Mouse (Mus musculus) neural tube, embryonic 13.5 days (tissue): ENCODE results near the gene Jmy. TPM values are rescaled to one million over a fixed set of nuclear protein-coding genes. Genes with fewer than 3 reads are reported as not detected.
A peak's percentile ranks its signal among the peaks of the same experiment; 100 is the strongest.

Experiments
- ATAC-seq: fragments of 200-750 bp; cut with Nextera tagmentation; 2 replicates; pipeline ENCODE4 v1.8.0; 2017; ENCODE audit warnings: low read depth, mild to moderate bottlenecking, moderate TSS enrichment, moderate library complexity
- H3K27ac ChIP-seq: fragments of 300-500 bp; sonication (generic); replicated peaks from 2 replicates; pipeline ENCODE4 v1.5.1; 2015; ENCODE audit warnings: moderate library complexity, mild to moderate bottlenecking, inconsistent platforms
- H3K27me3 ChIP-seq: fragments of 300-500 bp; sonication (generic); 2 replicates; pipeline ENCODE4 v1.6.1; 2015; ENCODE audit warnings: mild to moderate bottlenecking, inconsistent platforms
- H3K36me3 ChIP-seq: fragments of 300-500 bp; sonication (generic); 2 replicates; pipeline ENCODE4 v1.6.1; 2015; ENCODE audit warnings: mild to moderate bottlenecking, inconsistent platforms
- H3K4me1 ChIP-seq: fragments of 300-500 bp; sonication (generic); replicated peaks from 2 replicates; pipeline ENCODE4 v1.6.1; 2015; ENCODE audit warnings: inconsistent platforms
- H3K4me2 ChIP-seq: fragments of 300-500 bp; sonication (generic); 2 replicates; pipeline ENCODE4 v1.6.1; 2015; ENCODE audit warnings: inconsistent platforms, mild to moderate bottlenecking, moderate library complexity
- H3K4me3 ChIP-seq: fragments of 300-500 bp; sonication (generic); 2 replicates; pipeline ENCODE4 v1.5.1; 2015; ENCODE audit warnings: mild to moderate bottlenecking, inconsistent platforms
- H3K9ac ChIP-seq: fragments of 300-500 bp; sonication (generic); 2 replicates; pipeline ENCODE4 v1.6.1; 2015; ENCODE audit warnings: moderate library complexity, mild to moderate bottlenecking, inconsistent platforms
- H3K9me3 ChIP-seq: fragments of 300-500 bp; sonication (generic); 2 replicates; pipeline ENCODE4 v1.6.1; 2016; ENCODE audit warnings: inconsistent platforms
- WGBS: fragments of 180-500 bp; shearing (Covaris S2); methylation state at CpG from one replicate; pipeline ENCODE4 v1.1.7; 2015; 5-methylcytosine and 5-hydroxymethylcytosine counted together
- polyA plus RNA-seq: library from polyadenylated mRNA; unstranded; fragments of >200 nt; fragmentation: Nextera tagmentation; extraction: Ambion mirVana; gene quantifications from 2 replicates; pipeline ENCODE4 v1.2.1, GENCODE M21; 2015

Gene Jmy
- polyA plus RNA-seq, 1 experiment from 2014 or later: 6.1 TPM

- H3K27ac ChIP-seq: no peak overlapping the region
- no peak overlapping the region for H3K4me2 ChIP-seq
- H3K27me3 ChIP-seq: no peaks in the 10 kb centered on the region
- H3K4me1 ChIP-seq: no peaks in the 10 kb centered on the region
- peaks cover 59% of the 10 kb centered on the region for H3K36me3 ChIP-seq
- no peaks in the 10 kb centered on the region for H3K9me3 ChIP-seq
- no peak overlapping the region for H3K9ac ChIP-seq
- peak; percentile 86 for ATAC-seq
- 92% methylated on average over 3 of the region's 3 CpGs for WGBS
- no peak overlapping the region for H3K4me3 ChIP-seq
Measured at GRCm38 (mm10) chr13:93440167-93440566, 59.4 kb downstream of the Jmy start.

- H3K27me3 ChIP-seq: no peaks in the 10 kb centered on the region
- WGBS: 98% methylated on average over 1 of the region's 1 CpGs
- no peak overlapping the region for H3K4me3 ChIP-seq
- H3K4me2 ChIP-seq: no peak overlapping the region
- no peak overlapping the region for H3K27ac ChIP-seq
- H3K9me3 ChIP-seq: no peaks in the 10 kb centered on the region
- H3K9ac ChIP-seq: no peak overlapping the region
- no peak for ATAC-seq
- peaks cover 20% of the 10 kb centered on the region for H3K36me3 ChIP-seq
- no peaks in the 10 kb centered on the region for H3K4me1 ChIP-seq
Measured at GRCm38 (mm10) chr13:93429205-93429604, 70.4 kb downstream of the Jmy start.

DNA sequence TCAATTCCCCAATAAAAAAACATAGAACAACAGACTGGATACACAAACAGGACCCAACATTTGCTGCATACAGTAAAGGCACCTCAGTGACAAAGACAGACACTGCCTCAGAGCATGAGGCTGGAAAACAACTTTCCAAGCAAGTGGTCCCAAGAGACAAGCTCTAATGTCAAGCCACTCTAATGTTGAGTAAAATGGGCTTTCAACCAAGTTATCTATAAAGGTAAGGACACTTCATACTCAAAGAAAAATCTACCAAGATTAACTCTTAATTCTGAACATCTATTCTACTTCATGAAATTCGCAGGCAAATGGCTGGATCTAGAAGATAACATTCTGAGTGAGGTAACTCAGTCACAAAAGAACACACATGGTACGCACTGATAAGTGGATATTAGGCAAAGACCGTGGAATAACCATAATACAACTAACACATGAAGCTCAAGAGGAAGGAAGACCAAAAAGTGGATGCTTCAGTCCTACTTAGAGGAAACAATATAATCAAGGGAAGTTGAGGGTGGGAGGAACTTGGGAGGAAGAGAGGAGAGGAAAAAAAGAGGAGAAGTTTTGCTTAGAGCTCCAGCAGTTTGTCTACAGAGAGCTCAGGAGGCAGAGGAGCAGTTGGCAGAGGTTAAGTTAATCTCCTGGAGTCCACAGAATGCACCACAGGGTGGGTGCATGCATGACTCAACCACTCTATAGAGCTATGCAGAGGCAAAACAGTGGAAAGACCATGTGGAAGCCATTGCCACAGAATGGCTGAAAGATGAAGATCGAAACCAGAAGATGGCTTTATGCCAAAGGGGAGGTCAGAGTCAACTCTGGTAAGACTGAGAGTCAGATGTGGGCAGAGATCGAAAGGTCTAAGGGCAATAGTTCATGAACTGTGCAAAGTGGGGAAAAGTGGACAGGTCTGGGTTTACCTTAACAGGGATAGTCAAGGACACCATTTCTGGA is 71.4 kb downstream of the Jmy start:
- Histone ChIP-seq H3K27ac (no peak overlapping the region), H3K4me1 (no peaks in the 10 kb centered on the region), H3K36me3 (peaks cover 17% of the 10 kb centered on the region), H3K9me3 (no peaks in the 10 kb centered on the region), H3K4me3 (no peak overlapping the region), H3K27me3 (no peaks in the 10 kb centered on the region), H3K4me2 (no peak overlapping the region), H3K9ac (no peak overlapping the region)
- WGBS: 91% methylated on average over 5 of the region's 5 CpGs
- ATAC-seq: no peak

DNA sequence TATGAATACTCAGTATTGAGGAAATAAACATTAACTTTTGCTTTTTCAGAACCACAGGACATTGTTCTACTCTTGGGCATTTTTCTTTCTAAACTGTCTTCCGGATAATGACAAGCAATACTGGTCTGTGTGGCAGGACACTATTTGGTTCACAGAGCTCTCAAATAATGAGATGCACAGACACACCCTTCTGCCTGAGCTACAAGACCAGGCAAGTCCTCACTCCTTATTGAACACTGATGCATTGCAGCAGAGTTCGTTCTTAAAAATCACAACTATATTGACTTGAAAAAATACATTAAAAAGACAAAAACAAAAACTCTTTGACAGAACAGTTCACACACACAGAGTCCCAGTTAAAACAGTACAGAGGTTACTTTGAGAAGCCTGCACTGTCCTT is 76.4 kb downstream of the Jmy start:
- no peak overlapping the region for H3K4me3 ChIP-seq
- 86% methylated on average over 2 of the region's 2 CpGs for WGBS

DNA sequence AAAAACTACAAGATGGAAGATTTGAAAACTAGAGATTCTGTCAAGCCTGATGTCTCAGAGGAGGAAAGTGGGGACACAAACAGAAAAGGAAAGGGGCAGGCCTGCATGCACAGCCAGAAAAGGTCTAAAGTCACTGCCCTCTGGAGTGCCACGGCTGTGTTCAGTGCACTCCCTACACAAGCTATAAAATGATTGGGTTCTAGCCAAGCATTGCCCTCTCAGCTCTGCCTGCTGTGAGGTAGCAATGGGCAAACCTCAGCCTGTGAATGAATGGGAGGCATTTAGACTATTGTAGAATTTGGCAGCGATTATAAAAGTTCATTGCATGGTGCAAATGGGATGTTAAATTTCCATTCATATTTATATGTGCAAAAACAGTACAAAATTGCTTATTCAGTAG is 79.8 kb downstream of the Jmy start:
- Histone ChIP-seq H3K9me3 (no peaks in the 10 kb centered on the region), H3K27me3 (no peaks in the 10 kb centered on the region), H3K4me3 (no peak overlapping the region), H3K36me3 (0 out of 2 replicates have a peak, but pooled peaks cover 10% of the 10 kb centered on the region), H3K9ac (no peak overlapping the region), H3K27ac (no peak overlapping the region), H3K4me2 (no peak overlapping the region), H3K4me1 (0 out of 2 replicates have a peak, but pooled peaks cover 5% of the 10 kb centered on the region)
- peak; percentile 80; the same call in 1 of the 2 replicates for ATAC-seq
- 53% methylated on average over 2 of the region's 2 CpGs for WGBS

More for the DNA sequence above, 76.4 kb downstream of the Jmy start:
- Histone ChIP-seq H3K9me3 (no peaks in the 10 kb centered on the region), H3K36me3 (no peaks in the 10 kb centered on the region), H3K4me1 (0 out of 2 replicates have a peak, but pooled peaks cover 5% of the 10 kb centered on the region), H3K9ac (no peak overlapping the region), H3K27me3 (no peaks in the 10 kb centered on the region), H3K27ac (no peak overlapping the region), H3K4me2 (no peak overlapping the region)
- no peak for ATAC-seq

DNA sequence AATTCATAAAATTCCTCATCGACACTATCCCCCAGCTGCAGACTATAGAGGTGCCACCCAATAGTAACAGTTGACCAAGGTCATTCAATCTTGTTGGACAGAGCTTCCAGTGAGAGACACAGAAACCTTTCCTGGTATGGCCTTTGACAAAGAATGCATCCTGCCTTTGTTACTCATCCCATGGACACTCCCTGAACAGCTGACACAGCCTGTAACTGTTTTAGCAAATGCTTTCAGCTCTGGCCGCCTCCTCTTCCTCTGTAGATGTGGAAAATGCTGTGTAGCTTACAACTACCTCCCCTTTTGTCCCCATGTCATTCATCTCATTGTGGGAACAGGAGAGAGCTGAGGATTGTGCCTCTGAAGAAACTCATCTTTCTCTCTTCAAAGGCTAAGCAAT is 81.3 kb downstream of the Jmy start:
- Histone ChIP-seq H3K27me3 (no peaks in the 10 kb centered on the region), H3K4me3 (no peak overlapping the region), H3K9me3 (no peaks in the 10 kb centered on the region), H3K9ac (no peak overlapping the region), H3K36me3 (0 out of 2 replicates have a peak, but pooled peaks cover 10% of the 10 kb centered on the region), H3K4me1 (0 out of 2 replicates have a peak, but pooled peaks cover 5% of the 10 kb centered on the region), H3K4me2 (no peak overlapping the region), H3K27ac (no peak overlapping the region)
- WGBS: 84% methylated on average over 2 of the region's 2 CpGs
- no peak for ATAC-seq

- Histone ChIP-seq H3K4me3 (no peak overlapping the region), H3K4me1 (0 out of 2 replicates have a peak, but pooled peaks cover 5% of the 10 kb centered on the region), H3K4me2 (no peak overlapping the region), H3K27me3 (no peaks in the 10 kb centered on the region), H3K36me3 (0 out of 2 replicates have a peak, but pooled peaks cover 10% of the 10 kb centered on the region), H3K9me3 (no peaks in the 10 kb centered on the region), H3K27ac (no peak overlapping the region), H3K9ac (no peak overlapping the region)
- 94% methylated on average over 5 of the region's 5 CpGs for whole genome bisulfite sequencing
- ATAC-seq: no peak
Measured at GRCm38 (mm10) chr13:93415055-93415454, 84.6 kb downstream of the Jmy start.

GRCm38 (mm10) chr13:93410343-93410742 is 89.3 kb downstream of the Jmy start:
- Histone ChIP-seq H3K36me3 (peaks cover 21% of the 10 kb centered on the region), H3K9ac (no peak overlapping the region), H3K4me3 (no peak overlapping the region), H3K4me2 (no peak overlapping the region), H3K27ac (no peak overlapping the region), H3K27me3 (no peaks in the 10 kb centered on the region), H3K4me1 (no peaks in the 10 kb centered on the region), H3K9me3 (no peaks in the 10 kb centered on the region)
- WGBS: 88% methylated on average over 4 of the region's 4 CpGs
- no peak for ATAC-seq

GRCm38 (mm10) chr13:93406855-93407254 is 92.8 kb downstream of the Jmy start:
- no peak overlapping the region for H3K4me3 ChIP-seq
- H3K4me1 ChIP-seq: no peaks in the 10 kb centered on the region
- H3K9ac ChIP-seq: no peak overlapping the region
- ATAC-seq: no peak
- H3K9me3 ChIP-seq: no peaks in the 10 kb centered on the region
- H3K27ac ChIP-seq: no peak overlapping the region
- H3K27me3 ChIP-seq: no peaks in the 10 kb centered on the region
- peaks cover 30% of the 10 kb centered on the region for H3K36me3 ChIP-seq
- 95% methylated on average over 5 of the region's 5 CpGs for WGBS
- no peak overlapping the region for H3K4me2 ChIP-seq

- ATAC-seq: no peak
- Histone ChIP-seq H3K36me3 (peaks cover 48% of the 10 kb centered on the region), H3K9ac (no peak overlapping the region), H3K27ac (no peak overlapping the region), H3K4me2 (no peak overlapping the region), H3K27me3 (no peaks in the 10 kb centered on the region), H3K4me1 (no peaks in the 10 kb centered on the region), H3K4me3 (no peak overlapping the region), H3K9me3 (no peaks in the 10 kb centered on the region)
- WGBS: 95% methylated on average over 7 of the region's 7 CpGs
Measured at GRCm38 (mm10) chr13:93401947-93402346, 97.7 kb downstream of the Jmy start.

- no peaks in the 10 kb centered on the region for H3K4me1 ChIP-seq
- ATAC-seq: no peak
- H3K27me3 ChIP-seq: no peaks in the 10 kb centered on the region
- no peak overlapping the region for H3K4me2 ChIP-seq
- no peaks in the 10 kb centered on the region for H3K9me3 ChIP-seq
- no peak overlapping the region for H3K4me3 ChIP-seq
- H3K27ac ChIP-seq: no peak overlapping the region
- 82% methylated on average over 5 of the region's 5 CpGs for WGBS
- H3K9ac ChIP-seq: no peak overlapping the region
- peaks cover 52% of the 10 kb centered on the region for H3K36me3 ChIP-seq
Measured at GRCm38 (mm10) chr13:93399710-93400216, 99.8 kb downstream of the Jmy start.

GRCm38 (mm10) chr13:93389242-93389625 is 110.4 kb downstream of the Jmy start:
- H3K36me3 ChIP-seq: peaks cover 17% of the 10 kb centered on the region
- H3K27me3 ChIP-seq: no peaks in the 10 kb centered on the region
- no peak overlapping the region for H3K4me3 ChIP-seq
- no peaks in the 10 kb centered on the region for H3K9me3 ChIP-seq
- ATAC-seq: no peak
- H3K27ac ChIP-seq: no peak overlapping the region
- H3K4me1 ChIP-seq: no peaks in the 10 kb centered on the region
- 51% methylated on average over 2 of the region's 2 CpGs for WGBS
- no peak overlapping the region for H3K4me2 ChIP-seq
- H3K9ac ChIP-seq: no peak overlapping the region
